Mouse (Mus musculus) cerebellum, postnatal 10 days (tissue): ENCODE results near the gene Gnptab.
A peak's percentile ranks its signal among the peaks of the same experiment; 100 is the strongest.
"Not testable (repeated sequence)": the region's sequence is repeated elsewhere in the genome, so short reads cannot be mapped to it uniquely, and the experiment has no call there.

Source experiments
- DNase-seq, 2 experiments: peaks; one replicate each; pipeline ENCODE4 v3.0.0; 2021; ENCODE audit warnings: mixed read lengths in 2 of 2

The Gnptab gene

DNA sequence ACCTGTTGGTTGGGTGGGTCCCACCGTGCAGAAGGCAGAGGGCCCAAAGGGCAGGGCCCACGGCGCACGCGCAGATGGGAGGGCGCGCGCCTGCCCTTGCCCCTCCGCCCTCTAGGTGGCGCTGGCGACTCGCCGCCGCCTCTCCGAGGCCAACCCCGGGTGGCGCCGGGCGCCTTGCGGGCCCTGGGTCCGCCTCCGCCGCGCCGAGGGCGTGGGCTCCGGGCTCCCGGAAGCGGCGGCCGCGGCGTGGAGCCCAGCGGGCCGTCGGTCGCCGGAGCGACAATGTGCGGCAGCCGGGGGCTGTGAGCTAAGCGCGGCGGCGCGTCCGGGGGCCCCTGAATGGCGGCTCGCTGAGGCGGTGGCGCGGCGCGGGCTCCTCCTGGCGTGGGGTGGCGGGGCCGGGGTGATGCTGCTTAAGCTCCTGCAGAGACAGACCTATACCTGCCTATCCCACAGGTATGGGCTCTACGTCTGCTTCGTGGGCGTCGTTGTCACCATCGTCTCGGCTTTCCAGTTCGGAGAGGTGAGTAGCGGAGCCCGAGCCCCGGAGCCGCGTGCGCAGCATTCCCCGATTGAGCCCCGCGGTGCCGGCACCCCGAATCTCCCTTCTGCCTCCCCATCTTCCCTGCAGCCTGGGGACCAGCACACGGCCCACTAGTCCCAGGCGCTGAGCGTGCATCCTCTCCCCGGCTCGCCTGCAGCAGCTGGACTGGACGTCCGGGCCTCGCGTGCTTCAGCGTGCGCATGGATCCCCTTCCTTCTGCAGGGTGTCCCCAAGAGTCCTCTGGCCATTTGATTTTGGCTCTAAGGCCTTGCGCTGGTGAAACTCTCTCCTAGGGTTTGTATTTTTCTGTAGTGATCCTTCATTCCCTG is at the start of gene Gnptab, which contains the start of gene Dram1:
TSS of gene Gnptab (plus strand) at position 120 of the 873 bp plus-strand sequence.
TSS of gene Dram1 (minus strand) at position 68 of the 873 bp plus-strand sequence.
- peak; percentile 94 for DNase-seq

DNA sequence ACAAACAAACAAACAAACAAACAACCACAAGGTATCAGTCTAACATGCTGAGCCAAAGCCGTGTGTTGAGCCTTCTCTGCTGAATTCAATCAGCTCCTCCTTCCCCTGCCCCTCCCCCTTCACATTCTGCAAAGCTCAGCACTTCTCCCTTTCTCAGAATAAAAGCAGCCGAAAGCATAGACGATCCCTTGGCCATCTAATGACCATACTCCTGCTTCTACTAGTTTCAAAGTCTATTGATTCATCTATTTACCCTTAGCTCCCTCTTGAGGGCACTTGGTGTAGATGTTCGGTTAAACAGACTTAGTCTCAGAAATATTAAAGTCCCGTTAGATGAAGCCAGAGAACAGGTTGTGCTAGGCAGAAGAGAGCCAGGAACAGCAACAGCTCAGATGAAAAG is 48.2 kb upstream of the Gnptab start:
- peak; percentile 23 to 45 for DNase-seq

DNA sequence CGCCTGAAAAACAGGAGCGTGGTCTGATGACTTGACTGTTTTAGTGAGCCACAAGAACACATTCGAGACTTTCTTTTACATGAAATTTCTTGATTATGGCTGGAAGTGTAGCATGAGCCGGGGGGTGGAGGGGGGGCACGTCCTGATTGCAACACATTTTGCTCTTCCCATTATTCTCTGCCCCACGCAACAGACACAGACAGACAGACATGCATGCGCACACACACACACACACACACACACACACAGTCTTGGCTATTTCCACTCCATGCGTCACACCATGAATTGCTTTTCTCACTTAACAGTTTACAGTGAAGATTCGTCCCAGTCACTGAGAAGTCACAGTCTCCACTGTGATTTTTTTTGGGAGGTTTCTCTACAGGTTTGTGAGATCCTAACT is 38.3 kb upstream of the Gnptab start:
- no peak for DNase-seq

DNA sequence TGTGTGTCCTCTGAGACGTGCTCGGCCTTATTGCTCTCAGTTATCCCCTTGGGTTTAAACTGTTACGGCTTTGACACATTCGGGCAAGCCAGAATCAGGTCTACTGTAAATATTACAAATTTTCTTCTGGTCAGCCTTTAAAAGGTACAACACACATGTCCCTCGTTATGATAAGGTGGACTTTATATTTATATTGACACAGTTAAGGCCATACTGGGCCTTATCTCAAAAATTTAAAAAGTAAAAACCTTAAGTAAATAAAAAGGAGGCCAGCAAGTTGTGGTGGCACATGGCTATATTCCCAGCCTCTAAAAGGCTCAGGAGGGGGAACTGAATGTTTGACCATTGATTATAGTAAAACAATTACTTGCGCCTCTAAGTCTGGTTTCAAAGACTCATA is 37.6 kb upstream of the Gnptab start:
- DNase-seq, result no peak

DNA sequence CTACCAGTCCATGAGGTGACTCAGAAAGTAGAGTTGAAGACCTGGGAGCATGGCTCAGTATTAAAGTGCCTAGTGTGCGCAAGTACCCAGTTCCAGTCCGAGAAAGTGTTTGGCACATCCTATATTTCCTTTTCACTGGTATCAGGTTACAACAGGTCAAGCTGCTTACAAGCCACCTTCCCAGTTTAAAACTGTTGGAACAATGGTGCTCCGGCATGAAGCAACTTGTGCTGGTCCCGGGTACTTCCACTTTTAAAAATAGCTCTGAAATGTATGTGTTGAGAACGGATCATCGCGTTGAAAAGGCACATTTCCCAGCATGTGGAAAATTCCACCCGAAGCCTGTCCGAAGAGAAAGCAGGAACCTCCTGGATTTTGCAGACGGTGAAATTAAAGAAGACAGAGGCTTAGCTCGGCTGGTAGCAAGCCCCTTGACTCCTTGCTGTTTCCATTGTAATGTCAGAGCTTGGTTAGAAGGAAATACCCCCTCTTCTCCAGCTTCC is 33.0 kb upstream of the Gnptab start:
- no peak for DNase-seq

DNA sequence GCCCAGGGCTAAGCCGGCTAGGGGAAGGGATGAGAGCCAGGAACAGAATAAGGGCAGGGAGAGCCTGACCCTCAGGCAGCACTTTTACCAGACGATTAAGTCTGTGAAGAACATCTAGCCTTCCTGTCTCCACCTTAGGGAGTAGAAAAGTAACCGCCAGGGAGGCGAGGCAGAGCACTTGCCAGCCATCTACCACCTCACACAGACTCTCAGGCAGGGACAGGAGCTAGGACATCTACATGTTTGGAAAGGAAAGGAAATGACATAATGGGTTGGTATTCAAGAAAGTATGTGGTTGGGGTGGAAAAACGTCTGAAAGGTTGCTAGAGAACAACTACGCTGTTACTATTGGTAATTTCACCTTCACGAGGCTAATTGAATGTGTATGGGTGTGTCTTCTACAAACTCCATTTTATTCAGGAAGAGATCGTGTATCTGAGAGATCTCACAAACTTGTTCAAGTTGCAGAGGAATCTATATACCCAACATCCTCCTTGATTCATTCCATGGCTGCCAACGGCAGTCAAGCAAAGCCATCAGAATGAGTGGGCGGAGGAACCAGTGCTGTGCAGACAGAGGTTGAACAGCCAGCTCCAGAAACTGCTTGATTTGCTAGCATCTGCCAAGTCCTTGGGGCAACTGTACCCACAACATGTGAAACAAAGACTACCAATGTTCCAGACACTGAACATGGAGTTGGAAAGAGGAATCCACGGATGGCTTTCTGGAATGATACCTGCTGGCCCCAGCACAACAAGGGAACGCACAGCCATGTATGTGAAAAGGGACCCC is 32.3 kb upstream of the Gnptab start:
- DNase-seq, result no peak

DNA sequence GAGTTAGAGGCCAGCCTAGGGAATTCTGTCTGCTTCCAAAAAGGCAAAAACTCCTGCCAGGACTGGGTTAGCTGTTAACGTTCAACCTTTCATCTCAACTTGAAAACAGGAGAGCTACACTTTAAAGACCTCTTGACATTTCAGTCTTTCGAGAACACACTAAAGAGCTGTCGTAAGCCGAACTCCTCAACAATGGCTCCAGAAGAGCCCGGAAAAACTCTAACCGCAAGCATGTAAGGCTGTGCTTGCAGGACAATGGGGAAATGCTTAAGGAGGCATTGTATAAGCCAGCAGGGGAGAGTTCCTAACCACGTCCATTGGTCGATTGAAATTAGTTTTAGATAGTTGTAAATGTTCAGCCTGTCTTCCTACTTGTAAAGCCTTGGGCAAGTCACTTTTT is 29.1 kb upstream of the Gnptab start:
- no peak for DNase-seq

DNA sequence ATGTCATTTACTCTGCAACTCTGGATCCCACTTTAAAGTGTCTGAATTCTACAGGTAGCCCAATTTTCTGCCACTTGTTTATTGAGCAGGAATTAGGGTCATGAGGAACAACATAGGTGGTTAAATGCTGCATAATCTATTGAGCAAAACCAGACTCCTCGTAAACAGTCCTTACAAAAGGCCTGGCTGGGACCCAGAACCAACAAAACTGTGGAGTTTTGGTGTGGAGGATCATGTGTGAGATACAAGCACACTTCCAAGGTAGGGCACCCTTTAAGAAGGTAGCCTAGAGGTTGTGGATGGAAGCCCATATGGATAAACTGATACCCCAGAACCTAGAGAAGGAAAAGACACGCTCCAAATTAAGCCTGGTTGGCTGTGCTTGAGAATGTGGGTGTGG is 28.2 kb upstream of the Gnptab start:
- DNase-seq, result no peak

DNA sequence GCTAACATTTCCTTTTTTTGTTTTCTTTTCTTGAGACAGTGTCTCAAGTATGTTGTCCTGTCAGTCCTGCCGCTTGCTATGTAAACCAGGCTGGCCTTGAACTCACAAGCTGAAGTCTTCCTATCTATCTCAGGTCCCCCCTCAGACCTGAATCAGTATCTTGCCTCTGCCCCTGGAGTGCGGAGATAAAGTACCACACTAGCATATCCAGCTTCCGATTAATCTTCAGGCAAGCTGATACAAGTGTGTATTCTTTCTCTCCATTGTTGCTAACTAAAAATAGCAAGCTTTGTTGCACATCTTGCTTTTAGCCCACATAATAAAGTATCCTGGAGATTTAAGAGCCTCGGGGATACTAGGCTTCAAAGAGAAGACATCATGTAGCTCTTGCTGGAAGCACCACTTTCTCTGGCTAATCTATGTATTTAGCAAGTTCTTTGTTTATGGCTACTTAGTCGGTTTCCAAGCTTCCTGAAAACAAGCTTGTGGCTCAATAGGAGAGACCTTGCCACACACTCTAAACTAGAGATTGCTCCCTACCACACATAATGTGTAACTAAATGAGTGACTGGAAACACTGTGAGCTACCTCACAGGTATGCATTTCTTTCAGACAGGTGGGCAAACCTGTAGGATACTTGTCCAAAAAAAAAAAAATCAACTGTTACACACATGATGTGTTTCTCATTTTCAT is 27.4 kb upstream of the Gnptab start:
- no peak for DNase-seq

DNA sequence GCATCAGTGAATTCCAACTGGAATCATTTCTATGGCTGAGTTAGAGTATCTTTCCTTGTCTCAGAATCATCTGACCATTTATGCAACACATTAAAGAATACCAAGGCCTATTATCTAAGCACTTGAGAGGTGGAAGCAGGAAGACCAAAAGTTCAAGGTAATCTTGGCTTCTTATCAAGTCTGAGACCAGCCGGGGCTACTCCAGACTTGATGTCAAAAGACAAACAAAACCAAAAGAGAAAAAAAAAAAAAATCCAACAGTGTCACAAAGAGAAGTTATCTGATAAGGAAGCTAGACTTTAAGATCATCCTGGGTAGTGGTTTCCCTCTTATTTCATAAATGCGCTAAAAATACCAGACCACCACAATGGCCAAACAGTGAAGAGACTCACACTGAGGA is 26.4 kb upstream of the Gnptab start:
- no peak for DNase-seq

DNA sequence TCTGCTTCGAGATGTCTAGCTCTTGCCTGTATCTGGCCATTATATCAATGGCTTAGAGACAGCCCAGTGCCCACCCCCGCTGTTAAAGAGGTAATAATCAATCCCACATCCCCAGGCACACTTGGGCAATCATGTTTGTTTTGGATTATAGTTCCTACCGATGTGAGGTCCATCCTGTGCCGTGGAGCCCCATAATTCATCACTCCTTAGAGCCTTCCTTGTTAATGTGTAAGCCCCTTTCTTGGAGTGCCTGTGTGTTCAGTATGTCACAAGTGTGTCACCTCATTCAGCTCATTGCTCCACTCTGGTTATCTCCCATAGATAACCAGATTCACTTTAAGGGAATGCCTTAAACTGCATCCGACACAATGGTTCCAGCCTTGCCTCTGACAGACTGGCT is 24.3 kb upstream of the Gnptab start:
- DNase-seq, result no peak

DNA sequence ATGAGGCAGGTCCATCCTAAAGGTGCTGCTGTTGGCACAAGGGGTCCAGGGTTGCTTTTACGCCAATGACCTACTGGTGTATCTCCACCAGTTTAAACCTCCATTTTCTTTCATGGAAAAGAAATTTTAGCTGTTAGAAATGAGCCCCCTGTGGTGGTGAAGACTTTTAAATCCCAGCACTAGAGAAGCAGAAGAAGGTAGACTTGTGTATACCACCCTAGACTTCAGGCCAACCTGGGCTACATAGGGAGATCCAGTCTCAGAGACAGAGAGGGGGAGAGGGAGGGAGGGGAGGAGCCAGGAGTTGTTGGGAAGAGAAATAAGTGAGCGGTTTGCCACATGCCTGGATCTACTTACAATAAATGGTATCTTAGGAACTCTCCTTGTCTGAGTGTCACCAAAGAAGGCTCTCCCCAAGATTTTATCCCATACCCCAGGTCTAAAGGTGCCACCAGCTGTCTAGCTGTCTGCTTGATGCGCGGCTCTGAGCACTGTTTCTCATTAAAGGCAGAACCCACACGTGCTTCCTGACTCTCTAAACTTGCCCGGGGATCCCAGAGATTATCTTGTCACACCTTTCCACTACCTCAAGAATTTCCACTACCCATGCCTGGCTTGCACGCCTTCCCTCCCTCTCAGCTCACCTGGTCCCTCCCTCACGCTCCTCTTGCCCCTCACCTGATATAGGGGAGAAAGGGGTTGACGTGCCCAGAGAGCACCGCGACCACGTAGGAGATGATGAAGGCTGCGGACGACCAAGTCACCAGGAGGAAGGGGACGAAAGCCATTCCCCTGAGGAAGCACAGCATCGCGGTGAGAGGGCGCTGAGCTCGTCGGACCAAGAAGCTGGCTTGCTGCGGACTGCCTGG is 22.6 kb upstream of the Gnptab start:
- no peak for DNase-seq

DNA sequence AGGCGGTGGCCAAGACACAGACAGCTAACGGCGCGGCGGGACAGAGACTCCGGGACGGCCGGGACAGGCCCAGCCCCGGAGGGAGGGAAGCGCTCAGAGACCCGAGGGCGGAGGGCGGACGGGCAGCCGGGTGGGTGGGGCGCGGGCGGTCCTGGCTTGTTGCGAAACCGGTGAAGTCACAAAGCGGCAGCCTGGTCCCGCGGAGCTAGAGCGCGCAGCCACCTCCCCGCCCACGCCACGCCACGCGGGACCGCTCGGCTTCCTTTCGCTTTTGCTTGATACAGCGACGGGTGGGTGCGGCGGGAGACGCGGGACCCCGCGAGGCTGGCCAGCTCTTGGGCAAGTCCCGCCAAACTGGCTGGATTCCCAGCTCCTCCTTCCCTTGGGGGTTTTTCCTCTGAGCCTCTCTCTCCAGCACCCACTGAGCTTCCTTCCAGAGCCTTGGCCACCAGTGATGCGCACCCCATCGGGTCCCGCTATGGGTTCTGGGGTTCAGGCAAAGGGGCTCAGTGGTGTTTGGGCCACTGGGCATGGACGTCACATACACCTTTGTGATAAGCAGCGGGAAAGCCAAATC is 21.9 kb upstream of the Gnptab start:
- peak; percentile 66 to 69 for DNase-seq

DNA sequence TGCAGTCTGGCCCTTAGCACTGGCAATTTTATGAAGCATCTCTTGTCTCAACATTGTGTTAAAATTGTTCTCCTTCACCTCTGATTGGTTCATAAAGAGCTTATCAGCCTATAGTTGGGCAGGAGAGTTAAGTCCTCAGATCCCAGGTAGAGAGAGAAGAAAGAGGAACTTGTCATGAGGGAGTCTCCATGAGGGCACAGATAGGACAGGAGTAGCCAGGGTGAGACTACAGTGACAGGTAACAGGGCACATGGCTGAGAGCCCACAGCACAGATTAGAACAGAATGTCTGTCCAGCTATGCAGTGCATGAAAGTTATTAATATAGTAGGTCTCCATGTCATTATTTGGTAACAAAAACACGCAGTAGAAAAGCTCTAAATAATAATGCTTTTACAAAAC is 16.7 kb upstream of the Gnptab start:
- no peak for DNase-seq

DNA sequence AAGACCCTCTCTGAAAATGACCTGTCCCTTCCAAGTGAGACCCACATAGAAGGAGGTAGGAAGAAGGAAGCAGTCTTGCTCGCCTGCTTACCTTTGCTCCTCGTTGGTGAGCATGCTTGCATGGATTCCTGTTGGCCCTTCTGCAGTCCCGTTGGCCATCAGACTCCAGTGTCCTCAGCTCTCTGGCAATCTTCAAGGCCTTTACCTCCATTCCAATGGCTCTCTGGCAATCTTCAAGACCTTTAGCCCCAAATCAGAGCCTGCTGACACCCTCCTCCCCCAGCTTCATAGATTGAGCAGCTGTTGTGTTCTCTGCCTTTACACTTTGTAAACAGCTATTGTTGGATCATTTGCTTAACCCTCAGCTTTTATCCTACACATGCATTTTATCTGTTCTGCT is 14.7 kb upstream of the Gnptab start:
- DNase-seq, result no peak

DNA sequence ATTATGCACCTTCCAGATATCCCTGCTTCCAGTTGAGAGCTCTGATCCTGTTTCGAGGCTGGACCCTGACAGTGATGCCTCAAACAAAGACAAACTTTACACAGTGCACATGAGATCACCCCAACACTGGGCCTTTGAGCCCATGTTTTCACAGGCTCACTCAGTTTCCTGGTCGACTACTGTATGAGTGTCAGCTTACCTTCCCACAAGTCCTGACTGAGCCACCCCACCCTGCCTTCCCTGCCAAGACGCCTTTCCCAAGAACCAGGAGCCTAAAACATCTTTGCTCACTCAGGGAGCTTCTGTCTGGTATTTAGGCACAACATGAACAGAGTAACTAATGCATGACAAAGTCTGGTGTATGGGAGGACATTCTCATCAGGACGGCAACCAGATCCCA is 9.7 kb upstream of the Gnptab start:
- no peak for DNase-seq

DNA sequence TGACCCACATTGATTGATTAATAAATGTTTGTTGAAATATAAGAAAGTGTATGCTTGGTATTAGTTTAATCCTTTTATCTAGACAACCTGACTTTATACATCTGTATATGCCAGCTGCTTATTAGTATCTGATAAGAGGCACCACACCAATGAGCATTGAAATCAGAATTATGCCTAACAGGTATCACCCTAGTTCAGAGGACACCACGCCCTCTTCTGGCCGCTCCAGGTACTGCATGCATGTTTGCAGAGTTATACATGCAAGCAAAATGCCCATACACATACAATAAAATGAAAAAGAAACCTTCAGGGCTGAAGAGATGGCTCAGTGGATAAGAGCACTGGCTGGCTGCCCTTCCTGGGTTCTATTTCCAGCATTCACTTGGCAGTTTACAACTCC is 7.1 kb upstream of the Gnptab start:
- DNase-seq, result peak; percentile 32 to 48

DNA sequence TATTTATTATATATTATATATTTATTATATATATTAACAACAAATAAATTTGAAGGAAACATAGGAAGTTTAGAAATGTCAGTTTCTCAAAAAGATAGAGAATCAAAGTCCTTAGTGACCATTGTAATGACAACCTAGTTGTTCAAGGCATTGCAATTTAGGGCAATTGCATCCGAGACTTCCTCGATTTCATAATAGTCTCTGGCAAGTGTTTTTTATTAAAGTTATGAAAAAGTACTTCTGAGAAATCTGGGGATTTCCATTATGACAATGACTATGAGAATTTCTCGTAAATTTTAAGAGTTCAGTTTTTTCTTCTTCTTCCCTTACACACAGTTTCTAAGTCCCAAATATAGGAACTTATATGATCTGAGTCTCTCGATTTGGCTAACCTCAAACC is 6.5 kb upstream of the Gnptab start:
- DNase-seq, result no peak

DNA sequence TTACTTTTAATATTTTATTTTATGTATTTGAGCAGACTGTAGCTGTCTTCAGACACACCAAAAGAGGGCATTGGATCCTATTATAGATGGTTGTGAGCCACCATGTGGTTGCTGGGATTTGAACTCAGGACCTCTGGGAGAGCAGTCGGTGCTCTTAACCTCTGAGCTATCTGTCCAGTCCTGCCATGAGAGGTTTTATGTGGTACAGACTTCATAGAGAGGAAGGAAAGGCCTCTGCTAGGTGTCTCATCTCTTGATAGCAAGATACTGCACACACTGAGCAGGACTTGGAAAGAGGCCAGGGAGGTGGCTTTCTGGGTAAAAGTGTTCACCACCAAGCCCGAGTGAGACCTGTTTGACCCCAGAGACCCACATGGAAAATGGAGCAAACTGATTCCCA is 6.0 kb upstream of the Gnptab start:
- DNase-seq, result not testable (repeated sequence)

DNA sequence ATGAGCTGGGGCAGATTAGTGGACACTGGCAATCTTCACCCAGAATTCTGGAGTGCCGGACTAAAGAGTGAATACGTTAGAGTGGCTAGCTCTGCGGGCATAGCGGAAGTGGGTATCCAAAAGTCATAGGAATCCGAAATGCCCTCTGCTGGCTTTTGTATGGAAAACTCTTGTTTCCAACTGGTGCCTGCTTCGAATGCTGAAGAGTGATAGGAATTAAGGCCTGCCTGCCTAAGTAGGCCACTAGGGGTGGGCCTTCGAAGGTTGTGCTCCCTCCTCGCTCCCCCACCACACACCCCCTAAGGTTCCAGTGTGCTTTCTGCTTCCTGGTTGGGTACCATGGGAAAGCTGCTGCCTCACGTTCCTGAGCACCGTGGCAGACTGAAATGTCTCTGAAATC is 3.9 kb upstream of the Gnptab start:
- DNase-seq, result no peak

DNA sequence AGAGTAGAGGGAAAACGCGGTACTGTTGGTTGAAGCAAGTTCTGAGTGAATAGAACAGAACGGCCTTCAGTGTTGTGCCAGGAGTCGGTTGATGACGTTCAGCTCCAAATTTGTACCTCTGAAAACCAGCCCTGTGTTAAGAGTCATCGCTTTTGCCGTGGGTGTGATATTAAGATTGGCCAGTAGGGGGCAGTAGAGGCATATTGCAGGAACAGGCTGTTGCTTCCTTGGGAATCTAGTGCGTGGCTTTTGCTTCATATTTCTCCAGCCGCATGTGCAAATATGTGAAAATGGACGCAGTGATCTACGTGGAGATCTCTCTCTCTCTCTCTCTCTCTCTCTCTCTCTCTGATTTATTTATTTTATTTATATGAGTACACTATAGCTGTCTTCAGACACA is 2.2 kb upstream of the Gnptab start:
- peak; percentile 94 to 97 for DNase-seq

DNA sequence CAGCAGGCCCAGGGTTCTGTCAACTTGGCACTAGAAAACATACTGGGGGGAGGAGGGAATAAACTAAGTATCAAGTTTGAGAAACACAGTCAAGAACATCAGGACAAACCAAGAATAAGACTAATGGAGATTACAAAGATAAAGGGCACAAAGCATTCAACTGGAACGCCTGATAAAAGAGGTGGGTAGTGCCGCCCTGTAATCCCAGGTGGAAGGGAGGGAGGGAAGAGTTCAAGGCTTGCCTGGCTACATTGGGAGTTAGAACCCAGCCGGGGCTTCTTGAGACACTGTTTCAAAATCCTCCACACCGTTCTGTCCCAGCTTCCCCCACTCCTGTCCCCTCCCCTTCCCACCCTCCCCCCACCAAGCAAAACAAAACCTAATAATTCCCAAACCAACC is 1.3 kb upstream of the Gnptab start:
- no peak for DNase-seq
